Mouse (Mus musculus) small intestine, adult 2 months (tissue): ENCODE data around the gene Shq1.

Experiments
- CTCF ChIP-seq: fragments of 200-500 bp; IDR thresholded peaks from 2 replicates; pipeline ENCODE4 v1.5.1; 2012; ENCODE audit warnings: low read depth, mild to moderate bottlenecking, control low read depth, inconsistent platforms, low read length, moderate library complexity, mixed read lengths; ENCODE audit not compliant: insufficient replicate concordance, insufficient read length; ENCODE audit errors: extremely low read depth
- POLR2A ChIP-seq: fragments of 200-500 bp; IDR thresholded peaks from 2 replicates; pipeline ENCODE4 v1.6.1; 2012; ENCODE audit warnings: low read depth, mild to moderate bottlenecking, control low read depth, inconsistent platforms, low read length, moderate library complexity

DNA sequence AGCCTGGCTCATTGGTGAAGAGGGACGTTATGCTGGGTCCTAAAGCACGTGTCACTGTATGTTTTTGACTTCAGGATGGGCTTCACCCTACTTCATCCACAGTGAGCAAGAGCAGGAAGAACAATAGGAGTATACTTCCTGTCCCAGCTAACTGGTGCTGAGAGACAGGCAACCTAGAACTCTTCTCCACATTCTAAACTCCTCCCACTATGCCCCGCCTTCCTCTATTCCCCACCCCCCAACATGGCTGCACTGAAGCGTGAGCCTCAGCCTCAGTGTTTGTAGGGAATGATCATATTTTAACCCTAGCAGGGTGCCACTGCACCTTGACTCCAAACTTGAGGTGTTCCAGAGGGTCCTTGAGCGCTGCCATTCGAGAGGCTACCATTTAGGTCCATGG, 143.8 kb downstream of the Shq1 start:
- TF ChIP-seq POLR2A: no peak
- no peak for TF ChIP-seq CTCF
